Mouse (Mus musculus) central nervous system, embryonic 14 days (tissue): ENCODE results near the gene Eva1a. TPM values are rescaled to one million over a fixed set of nuclear protein-coding genes. Genes with fewer than 3 reads are reported as not detected.

Experiments used
- polyA plus RNA-seq: library from polyadenylated mRNA; depleted of rRNA; stranded (reverse); fragments of >200 nt; gene quantifications from 2 replicates; pipeline ENCODE4 v1.2.3, GENCODE M21; 2012; rRNA removed

The Eva1a gene
- 0.68 and 1.8 TPM in 2 replicates for polyA plus RNA-seq

GRCm38 (mm10) chr6:82040834-82041487 is at the start of gene Eva1a:
Gene Eva1a (plus strand): TSS chr6:82041043.

Other genes with a start within 250 kb of the Eva1a start
- 16.4 and 17.4 TPM in 2 replicates for gene Gcfc2, start 117.4 kb upstream of the Eva1a start, polyA plus RNA-seq
- 13.7 and 14.7 TPM in 2 replicates for gene Mrpl19, start 75.1 kb upstream of the Eva1a start, polyA plus RNA-seq